Mouse (Mus musculus): ENCODE data around the gene Cd274.
"Not testable (repeated sequence)": the region's sequence is repeated elsewhere in the genome, so short reads cannot be mapped to it uniquely, and the experiment has no call there.

Gene Cd274

GRCm38 (mm10) chr19:29394721-29395120, 27.5 kb downstream of the Cd274 start:
- DNase-seq (ENCODE audit: low read depth, low spot score) = no peak

GRCm38 (mm10) chr19:29396353-29396752, 29.1 kb downstream of the Cd274 start:
- DNase-seq (ENCODE audit: low read depth, low spot score) = no peak

GRCm38 (mm10) chr19:29399786-29400185, 32.5 kb downstream of the Cd274 start:
- DNase-seq (ENCODE audit: low read depth, low spot score) = no peak

- DNase-seq (ENCODE audit: low read depth, low spot score) = no peak
Measured at GRCm38 (mm10) chr19:29400466-29400865, 33.2 kb downstream of the Cd274 start.

GRCm38 (mm10) chr19:29402621-29403020, 35.4 kb downstream of the Cd274 start:
- no peak for DNase-seq (ENCODE audit: low read depth, low spot score)

- no peak for DNase-seq (ENCODE audit: low read depth, low spot score)
Measured at GRCm38 (mm10) chr19:29403251-29403650, 36.0 kb downstream of the Cd274 start.

GRCm38 (mm10) chr19:29405388-29405787, 38.1 kb downstream of the Cd274 start:
- no peak for DNase-seq (ENCODE audit: low read depth, low spot score)

GRCm38 (mm10) chr19:29406042-29407017, 39.1 kb downstream of the Cd274 start:
- DNase-seq (ENCODE audit: low read depth, low spot score) = no peak

GRCm38 (mm10) chr19:29410619-29411018, 43.4 kb downstream of the Cd274 start, which contains the start of gene Pdcd1lg2:
Gene Pdcd1lg2 (plus strand): TSS chr19:29410919.
- no peak for DNase-seq (ENCODE audit: low read depth, low spot score)

DNA sequence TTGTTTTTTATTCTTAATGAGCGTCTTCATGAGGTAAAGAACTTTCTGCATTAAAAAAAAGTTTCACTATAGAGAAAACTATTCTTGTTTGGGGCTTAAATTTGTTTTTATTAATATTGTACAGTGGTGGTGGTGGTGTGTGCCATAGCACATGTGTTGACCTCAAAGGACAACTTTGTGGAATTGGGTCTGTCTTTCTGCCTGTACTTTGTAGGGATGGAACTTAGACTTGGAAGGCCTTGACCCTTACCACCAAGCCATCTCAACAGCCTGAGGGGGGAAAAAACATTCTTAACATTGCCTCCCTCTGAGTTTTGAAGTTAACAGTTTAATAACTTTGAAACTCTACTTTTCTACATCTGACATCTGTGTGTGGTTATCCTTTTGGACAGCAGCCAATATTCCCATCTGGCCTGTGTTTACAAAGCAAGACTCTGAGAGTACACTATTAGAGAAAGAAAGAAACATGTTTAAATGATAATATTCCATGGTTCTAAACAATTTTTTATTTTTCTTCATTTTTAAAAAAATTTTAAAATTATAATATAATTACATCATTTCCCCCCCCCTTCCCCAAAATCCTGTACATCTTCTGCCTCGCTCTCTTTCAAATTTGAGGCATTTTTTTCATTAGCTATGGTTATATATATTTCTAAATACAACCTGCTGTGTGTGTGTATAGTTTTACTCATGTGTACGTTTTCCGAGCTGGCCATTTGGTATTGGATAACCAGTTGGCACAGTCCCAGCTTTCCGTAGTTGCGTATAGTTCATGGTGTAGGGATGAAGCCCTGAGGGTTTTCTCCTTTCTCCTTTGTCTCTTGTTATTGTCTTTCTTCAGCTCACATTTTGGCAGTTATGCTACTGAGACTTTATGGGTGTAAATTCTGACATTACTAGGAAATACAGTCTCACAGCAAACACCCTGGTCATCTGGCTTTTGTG, 45.5 kb downstream of the Cd274 start:
- no peak for DNase-seq (ENCODE audit: low read depth, low spot score)

DNA sequence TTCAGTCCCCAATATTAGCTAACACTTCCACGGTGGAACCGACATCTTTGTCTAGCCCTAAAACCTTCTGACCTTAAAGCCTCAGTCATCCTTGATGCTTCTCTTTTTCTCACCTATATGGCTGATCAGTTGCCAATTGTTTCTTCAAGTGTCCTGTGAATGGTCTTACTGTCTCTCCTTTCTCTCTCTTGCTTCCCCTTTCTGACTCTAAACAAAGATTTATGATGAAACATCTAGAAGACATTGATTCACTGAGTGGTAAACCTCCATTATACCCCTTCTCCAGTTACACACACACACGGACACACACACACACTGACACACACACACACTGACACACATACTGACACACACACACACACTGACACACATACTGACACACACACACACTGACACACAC, 47.3 kb downstream of the Cd274 start:
- DNase-seq (ENCODE audit: low read depth, low spot score) = peak; percentile 29

- not testable (repeated sequence) for DNase-seq (ENCODE audit: low read depth, low spot score)
Measured at GRCm38 (mm10) chr19:29414917-29415316, 47.7 kb downstream of the Cd274 start.

DNA sequence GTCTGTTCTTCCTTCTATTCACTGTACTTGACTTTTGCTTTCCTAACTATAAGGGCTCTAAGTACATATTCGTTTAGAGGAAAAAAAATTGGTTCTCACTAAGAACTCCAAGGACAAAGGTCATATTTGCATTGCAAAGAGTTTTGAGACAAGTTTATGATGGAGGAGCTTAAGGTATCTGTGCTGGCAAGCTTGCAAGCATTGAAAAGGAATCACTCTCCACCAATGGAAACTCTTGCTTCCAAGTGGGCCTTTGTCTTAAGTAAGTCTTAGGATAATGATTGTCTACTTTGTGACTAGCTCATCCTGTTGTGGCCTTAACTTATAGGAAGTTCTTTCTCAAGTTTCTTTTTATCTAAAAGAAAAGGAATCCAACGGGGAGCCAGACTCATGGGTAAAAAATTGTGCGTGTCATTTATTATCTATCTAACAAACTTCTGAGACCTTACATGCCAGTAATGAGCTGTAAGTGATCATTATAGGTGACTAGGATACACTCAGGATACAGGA, 49.2 kb downstream of the Cd274 start:
- no peak for DNase-seq (ENCODE audit: low read depth, low spot score)

DNA sequence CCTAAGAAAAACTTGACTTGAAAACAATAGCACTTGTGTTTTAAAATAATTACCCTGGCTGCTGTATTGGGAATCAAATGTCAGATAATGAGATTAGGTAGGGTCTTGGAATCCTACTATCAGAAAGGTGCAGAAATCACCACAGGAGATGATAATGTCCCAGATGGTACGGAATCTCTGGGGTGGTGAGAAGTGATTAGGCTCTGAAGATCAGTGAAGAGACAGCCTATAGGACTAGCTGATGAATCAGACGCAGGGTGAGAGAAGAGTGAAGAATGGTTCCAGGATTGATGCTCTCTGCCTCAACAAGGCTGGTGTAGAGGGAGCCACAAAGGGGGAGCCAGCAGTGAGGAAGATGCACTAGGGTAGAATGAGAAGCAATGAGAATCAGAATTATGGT, 49.9 kb downstream of the Cd274 start:
- DNase-seq (ENCODE audit: low read depth, low spot score) = no peak

DNA sequence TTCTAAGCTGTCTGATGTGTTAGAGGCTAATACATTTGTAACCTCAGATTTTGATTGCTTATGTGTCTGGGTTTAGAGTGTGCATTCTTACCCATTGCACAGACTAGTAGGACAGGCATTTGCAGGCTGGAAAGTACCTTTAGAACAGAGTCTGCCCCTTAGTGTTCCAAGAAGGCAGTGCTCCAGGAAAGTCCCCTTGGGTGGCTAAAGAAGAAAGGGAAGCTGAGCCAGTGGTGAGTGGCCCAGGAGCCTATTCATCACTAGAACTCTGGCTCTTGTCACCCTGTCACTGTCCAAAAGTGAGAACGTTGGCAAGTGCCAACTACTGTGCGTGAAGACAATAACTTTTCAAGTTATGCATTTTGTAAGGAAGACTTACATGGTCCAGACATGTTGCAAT, 50.6 kb downstream of the Cd274 start:
- no peak for DNase-seq (ENCODE audit: low read depth, low spot score)

DNA sequence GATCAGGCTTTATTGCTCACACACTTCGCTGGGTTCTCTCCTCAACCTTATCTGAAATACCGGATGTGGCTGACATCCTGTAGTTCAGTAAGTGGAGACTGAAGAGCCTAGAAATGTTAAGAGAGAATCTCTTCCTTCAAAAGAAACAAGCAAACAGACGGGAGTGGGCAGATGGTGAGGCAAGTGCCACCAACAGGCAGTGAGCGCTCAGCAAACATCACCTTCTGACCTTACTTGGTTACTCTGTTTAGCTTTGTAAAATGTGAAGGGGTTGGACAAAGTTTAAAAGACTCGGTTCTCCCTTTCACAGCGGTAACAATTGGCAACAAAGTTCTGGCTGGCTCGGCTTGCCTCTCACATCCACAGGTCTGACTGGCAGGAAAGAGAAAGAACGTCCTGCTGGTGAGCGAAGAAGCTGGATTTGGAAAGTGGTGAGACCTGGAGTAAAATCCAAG, 51.4 kb downstream of the Cd274 start:
- DNase-seq (ENCODE audit: low read depth, low spot score) = no peak

DNA sequence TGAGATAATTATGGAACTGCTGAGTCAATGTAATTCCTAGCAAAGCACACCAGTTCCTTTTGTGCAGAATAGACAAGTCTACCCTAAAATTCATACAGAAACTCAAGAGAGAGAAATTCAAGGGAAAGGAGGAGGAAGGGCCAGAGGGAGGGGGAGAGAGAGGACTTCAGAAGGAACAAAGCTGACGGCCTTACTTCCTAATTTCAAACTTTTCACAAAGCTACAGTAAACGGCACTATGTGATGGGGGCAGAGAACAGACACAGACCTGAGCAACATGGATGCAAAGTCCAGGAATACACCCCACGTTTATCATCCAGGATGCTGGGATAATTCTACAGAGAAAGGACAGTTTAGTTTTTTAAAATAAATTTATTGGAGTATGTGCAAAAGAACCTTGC, 52.3 kb downstream of the Cd274 start:
- no peak for DNase-seq (ENCODE audit: low read depth, low spot score)

GRCm38 (mm10) chr19:29419946-29420345, 52.7 kb downstream of the Cd274 start:
- DNase-seq (ENCODE audit: low read depth, low spot score) = no peak

GRCm38 (mm10) chr19:29420397-29420796, 53.1 kb downstream of the Cd274 start:
- no peak for DNase-seq (ENCODE audit: low read depth, low spot score)

DNA sequence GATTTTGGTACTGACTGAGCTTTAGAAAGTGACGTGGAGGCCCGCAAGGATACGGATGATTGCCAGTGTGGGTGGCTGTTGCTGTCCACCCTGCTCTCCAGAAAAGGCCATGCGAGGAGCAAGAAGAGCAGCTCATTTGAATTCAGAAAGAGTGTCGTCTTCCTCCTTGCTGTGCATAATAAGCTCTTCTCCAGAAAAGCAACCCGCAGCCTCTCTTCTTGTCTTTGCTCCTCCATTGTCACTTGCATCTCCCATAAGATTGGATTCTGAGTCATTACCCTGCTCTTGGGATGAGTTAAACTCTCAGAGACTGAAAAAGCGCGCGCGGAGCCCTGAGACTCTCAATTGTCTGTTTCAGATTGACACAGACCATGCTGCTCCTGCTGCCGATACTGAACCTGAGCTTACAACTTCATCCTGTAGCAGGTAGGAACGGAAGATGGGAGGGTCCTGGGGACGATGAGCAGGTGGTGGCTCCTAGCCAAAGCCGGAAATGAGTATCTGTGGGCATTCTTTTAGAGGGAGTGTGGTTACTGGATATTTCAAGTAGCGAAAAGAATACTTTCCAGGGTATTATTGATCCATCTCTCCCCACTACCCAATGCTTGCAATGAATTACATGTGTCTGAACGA, 54.9 kb downstream of the Cd274 start:
- DNase-seq (ENCODE audit: low read depth, low spot score) = no peak

DNA sequence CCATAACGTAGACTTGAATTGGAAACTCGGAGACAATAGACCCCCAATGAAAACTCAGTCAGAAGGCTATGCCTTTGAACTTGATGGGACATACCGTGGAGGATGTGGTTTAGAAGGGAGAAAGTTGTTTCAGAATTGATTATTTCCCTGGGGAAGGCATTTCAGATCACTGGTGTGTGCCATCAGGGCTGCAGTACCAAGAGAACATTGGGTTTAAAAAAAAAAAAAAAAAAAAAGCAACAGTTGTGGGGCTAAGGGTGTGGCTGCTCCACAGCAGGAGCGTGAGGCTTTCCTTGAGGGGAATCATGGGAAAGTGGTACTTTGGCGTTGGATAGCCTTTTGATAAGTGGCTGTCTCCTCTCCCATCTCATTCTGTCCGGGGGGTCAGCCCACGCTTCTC, 55.5 kb downstream of the Cd274 start:
- peak; percentile 11 for DNase-seq (ENCODE audit: low read depth, low spot score)

Measured in ZHBTc4 (cell line).